Mouse (Mus musculus) stomach, postnatal 0 days (tissue): ENCODE data around the gene Uts2r. TPM values are rescaled to one million over a fixed set of nuclear protein-coding genes. Genes with fewer than 3 reads are reported as not detected.

Experiments used
- ATAC-seq: fragments of 200-750 bp; cut with Nextera tagmentation; 2 replicates; pipeline ENCODE4 v1.8.0; 2017; ENCODE audit not compliant: low FRiP score, low TSS enrichment
- DNase-seq: peaks from one replicate; pipeline ENCODE4 v3.0.0-alpha.2; 2016; ENCODE audit warnings: low spot score
- H3K27ac ChIP-seq: fragments of 300-500 bp; sonication (generic); replicated peaks from 2 replicates; pipeline ENCODE4 v1.5.1; 2014; ENCODE audit warnings: mild to moderate bottlenecking, control low read depth
- H3K27me3 ChIP-seq: fragments of 300-500 bp; sonication (generic); 2 replicates; pipeline ENCODE4 v1.6.1; 2014; ENCODE audit warnings: low read length; ENCODE audit not compliant: control insufficient read depth, insufficient read depth
- H3K36me3 ChIP-seq: fragments of 300-500 bp; sonication (generic); 2 replicates; pipeline ENCODE4 v1.6.1; 2014; ENCODE audit warnings: low read length, mixed read lengths; ENCODE audit not compliant: control insufficient read depth, insufficient read depth
- H3K4me1 ChIP-seq: fragments of 300-500 bp; sonication (generic); replicated peaks from 2 replicates; pipeline ENCODE4 v1.6.1; 2014; ENCODE audit warnings: antibody characterized with exemption; ENCODE audit not compliant: control insufficient read depth, insufficient read depth
- H3K4me2 ChIP-seq: fragments of 300-500 bp; sonication (generic); replicated peaks from 2 replicates; pipeline ENCODE4 v1.6.1; 2014; ENCODE audit warnings: low read depth, mild to moderate bottlenecking, control low read depth, moderate library complexity
- H3K4me3 ChIP-seq: fragments of 300-500 bp; sonication (generic); 2 replicates; pipeline ENCODE4 v1.5.1; 2014; ENCODE audit warnings: low read depth, low read length, control low read depth
- H3K9ac ChIP-seq: fragments of 300-500 bp; sonication (generic); 2 replicates; pipeline ENCODE4 v1.6.1; 2014; ENCODE audit warnings: mild to moderate bottlenecking, low read length, control low read depth, mixed read lengths
- H3K9me3 ChIP-seq: fragments of 300-500 bp; sonication (generic); 2 replicates; pipeline ENCODE4 v1.6.1; 2016; ENCODE audit warnings: low read length; ENCODE audit not compliant: control insufficient read depth
- CTCF ChIP-seq: IDR thresholded peaks from 2 replicates; pipeline ENCODE4 v1.5.1; 2016; ENCODE audit warnings: antibody characterized with exemption, low read depth, mild to moderate bottlenecking, moderate library complexity
- EP300 ChIP-seq: optimal IDR thresholded peaks from 2 replicates; pipeline ENCODE3; 2016; ENCODE audit warnings: antibody characterized with exemption
- WGBS: fragments of 180-500 bp; shearing (Covaris S2); extraction: QIAGEN DNeasy Blood & Tissue Kit; methylation state at CpG from one replicate; pipeline ENCODE4 v1.1.7; 2014; 5-methylcytosine and 5-hydroxymethylcytosine counted together
- polyA plus RNA-seq: library from polyadenylated mRNA; unstranded; fragments of >200 nt; fragmentation: Nextera tagmentation; extraction: Ambion mirVana; gene quantifications from 2 replicates; pipeline ENCODE4 v1.2.1, GENCODE M21; 2015

The Uts2r gene
- polyA plus RNA-seq, 1 experiment from 2014 or later = not detected

DNA sequence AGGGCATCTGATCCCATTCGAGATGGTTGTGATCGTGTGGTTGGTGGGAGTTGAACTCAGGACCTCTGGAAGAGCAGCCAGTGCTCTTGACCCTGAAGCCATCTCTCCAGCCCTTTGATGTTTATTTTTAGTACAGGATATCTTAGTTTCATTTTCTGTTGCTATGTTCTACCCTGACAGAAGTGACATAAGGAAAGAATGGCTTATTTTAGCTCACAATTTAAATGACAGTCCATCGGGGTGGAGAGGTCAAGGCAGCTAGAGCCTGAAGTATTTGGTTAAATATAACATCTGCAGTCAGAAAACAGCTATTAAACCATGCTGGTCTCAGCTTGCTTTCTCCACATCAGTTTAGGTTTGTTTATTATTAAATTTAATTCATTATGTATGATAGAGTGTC, 38.9 kb upstream of the Uts2r start:
- Histone ChIP-seq H3K9me3 (no peaks in the 10 kb centered on the region), H3K4me3 (no peak overlapping the region), H3K27me3 (no peaks in the 10 kb centered on the region), H3K36me3 (no peaks in the 10 kb centered on the region), H3K4me2 (no peak overlapping the region), H3K9ac (no peak overlapping the region), H3K27ac (no peak overlapping the region), H3K4me1 (no peaks in the 10 kb centered on the region)
- TF ChIP-seq CTCF (no peak), EP300 (no peak)
- WGBS = 58% methylated on average over 3 of the region's 3 CpGs
- ATAC-seq (no peak), DNase-seq (no peak)

DNA sequence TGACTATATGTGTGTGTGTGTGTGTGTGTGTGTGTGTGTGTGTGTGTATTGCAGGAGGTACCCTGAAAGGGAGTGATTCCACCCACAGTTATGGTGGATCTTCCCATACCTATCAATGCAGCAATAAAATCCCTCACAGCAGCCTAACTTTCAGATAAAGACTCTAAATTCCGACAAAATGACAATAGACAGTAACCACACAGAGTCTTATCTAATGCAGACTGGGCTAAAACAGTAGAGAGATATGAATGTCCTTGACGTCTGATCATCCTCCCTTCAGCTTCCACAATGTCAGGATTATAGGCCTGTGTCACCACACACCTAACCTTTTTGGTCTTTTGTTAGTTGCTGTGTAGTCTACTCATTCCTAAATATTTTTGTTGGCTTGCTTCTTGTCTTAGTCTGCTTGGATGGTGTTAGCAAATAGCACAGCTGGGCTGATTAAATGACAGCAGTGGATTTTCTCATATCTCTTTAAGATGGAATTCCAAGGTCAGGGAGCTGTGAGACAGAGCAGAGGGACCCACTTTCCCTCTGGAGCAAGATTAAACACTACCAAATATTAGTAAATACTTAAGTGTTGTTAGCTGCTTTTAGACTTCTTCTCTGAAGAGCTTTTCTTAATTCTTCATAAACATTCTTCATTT, 37.9 kb upstream of the Uts2r start:
- Histone ChIP-seq H3K4me1 (no peaks in the 10 kb centered on the region), H3K27ac (no peak overlapping the region), H3K4me2 (no peak overlapping the region), H3K4me3 (no peak overlapping the region), H3K36me3 (no peaks in the 10 kb centered on the region), H3K9me3 (no peaks in the 10 kb centered on the region), H3K9ac (no peak overlapping the region), H3K27me3 (no peaks in the 10 kb centered on the region)
- TF ChIP-seq EP300 (no peak), CTCF (no peak)
- ATAC-seq (no peak), DNase-seq (no peak)
- WGBS = 56% methylated on average over 2 of the region's 2 CpGs

DNA sequence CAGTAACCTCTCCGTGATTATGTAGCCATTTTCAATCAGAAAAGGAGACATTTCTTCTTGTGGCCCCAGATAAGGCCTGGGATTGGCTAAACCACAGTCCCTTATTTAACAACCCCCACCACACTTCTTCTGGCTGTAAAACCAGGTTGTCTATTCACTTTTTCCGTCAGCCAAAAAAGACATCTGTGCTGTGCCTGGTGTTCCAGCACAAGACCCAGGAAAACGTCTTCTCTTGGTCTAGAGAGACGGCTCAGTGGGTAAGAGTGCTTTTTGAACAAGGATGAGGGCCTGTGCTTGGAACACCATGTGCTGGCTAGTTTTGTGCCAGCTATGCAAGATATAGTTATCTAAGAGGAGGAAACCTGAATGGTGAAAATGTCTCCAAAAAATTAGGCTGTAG, 36.6 kb upstream of the Uts2r start:
- Histone ChIP-seq H3K4me3 (no peak overlapping the region), H3K9me3 (no peaks in the 10 kb centered on the region), H3K9ac (no peak overlapping the region), H3K27me3 (no peaks in the 10 kb centered on the region), H3K27ac (no peak overlapping the region), H3K36me3 (no peaks in the 10 kb centered on the region), H3K4me2 (no peak overlapping the region), H3K4me1 (no peaks in the 10 kb centered on the region)
- ATAC-seq (no peak), DNase-seq (no peak)
- no peak for TF ChIP-seq CTCF
- no peak for TF ChIP-seq EP300
- WGBS = 88% methylated on average over 4 of the region's 4 CpGs

DNA sequence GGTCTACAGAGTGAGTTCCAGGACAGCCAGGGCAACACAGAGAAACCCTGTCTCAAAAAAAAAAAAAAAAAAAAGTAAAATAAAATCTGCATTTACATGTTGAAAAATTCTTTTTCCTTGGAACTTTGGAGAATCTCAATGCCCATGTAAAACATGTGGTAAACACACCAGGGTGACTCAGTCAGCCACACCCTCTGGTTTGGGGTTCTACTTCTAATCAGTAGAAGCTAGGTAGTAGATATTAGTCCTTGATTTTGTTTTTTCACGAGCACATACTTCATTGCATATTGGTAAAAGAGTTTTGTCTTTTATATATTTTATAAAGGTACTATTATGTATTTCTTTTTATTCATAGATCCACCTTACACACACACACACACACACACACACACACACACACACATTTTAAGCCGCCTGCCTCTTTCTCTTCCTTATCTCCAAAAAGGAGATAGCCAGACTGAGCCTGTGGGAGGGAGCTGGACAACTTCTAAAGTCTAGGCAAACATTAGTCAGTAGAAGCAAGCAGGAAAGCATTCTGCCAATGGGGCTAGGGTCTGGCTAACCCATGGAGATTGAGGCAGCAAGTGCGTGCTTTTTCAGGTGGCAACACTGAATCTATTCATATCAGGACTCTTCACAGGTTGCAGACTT, 34.4 kb upstream of the Uts2r start:
- H3K4me3 ChIP-seq = no peak overlapping the region
- no peaks in the 10 kb centered on the region for H3K36me3 ChIP-seq
- ATAC-seq (no peak), DNase-seq (no peak)
- no peak overlapping the region for H3K27ac ChIP-seq
- WGBS = 63% methylated on average over 3 of the region's 3 CpGs
- no peaks in the 10 kb centered on the region for H3K4me1 ChIP-seq
- no peaks in the 10 kb centered on the region for H3K9me3 ChIP-seq
- H3K4me2 ChIP-seq = no peak overlapping the region
- TF ChIP-seq CTCF = no peak
- no peak for TF ChIP-seq EP300
- H3K27me3 ChIP-seq = no peaks in the 10 kb centered on the region
- no peak overlapping the region for H3K9ac ChIP-seq

DNA sequence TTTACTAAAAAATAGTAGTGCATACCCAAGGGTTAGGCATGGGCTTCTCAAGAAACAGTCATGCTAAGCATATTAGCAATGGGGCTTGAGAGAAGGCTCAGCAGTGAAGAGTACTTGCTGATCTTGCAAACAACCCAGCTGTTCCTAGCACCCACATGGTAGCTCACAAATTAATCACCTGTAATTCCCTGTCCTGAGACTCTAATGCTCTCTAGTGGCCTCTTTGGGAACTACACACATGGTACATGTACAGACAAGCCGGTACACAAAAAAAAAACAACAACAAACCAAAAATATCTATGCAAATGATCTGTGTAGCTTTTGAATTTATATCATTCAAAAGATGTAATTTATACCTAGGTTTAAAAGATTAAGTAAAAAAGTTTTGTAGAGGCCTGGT, 33.7 kb upstream of the Uts2r start:
- Histone ChIP-seq H3K27ac (no peak overlapping the region), H3K4me3 (no peak overlapping the region), H3K27me3 (no peaks in the 10 kb centered on the region), H3K4me2 (no peak overlapping the region), H3K36me3 (no peaks in the 10 kb centered on the region), H3K4me1 (no peaks in the 10 kb centered on the region), H3K9me3 (no peaks in the 10 kb centered on the region), H3K9ac (no peak overlapping the region)
- no peak for DNase-seq
- WGBS = 73% methylated on average over 1 of the region's 1 CpGs
- ATAC-seq = no peak
- TF ChIP-seq CTCF = peak; percentile 62
- no peak for TF ChIP-seq EP300

DNA sequence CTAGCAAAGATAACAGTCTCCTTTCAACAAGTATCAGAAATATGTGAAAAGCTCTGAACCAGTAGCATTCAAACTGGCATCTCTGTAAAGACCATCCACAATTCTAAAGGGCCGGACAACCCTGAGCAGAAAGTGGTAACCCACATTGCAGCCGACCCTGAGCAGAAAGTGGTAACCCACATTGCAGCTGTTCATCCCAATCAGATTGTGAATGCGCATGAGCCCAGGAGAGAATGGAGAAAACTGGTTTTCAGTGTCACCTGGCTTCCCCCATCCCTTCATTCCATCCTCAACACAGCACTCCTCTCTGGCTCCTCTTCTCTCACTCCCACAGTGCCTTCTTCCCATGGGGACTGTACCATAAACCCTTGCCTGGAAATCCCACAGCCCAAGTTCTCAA, 32.6 kb upstream of the Uts2r start:
- H3K9me3 ChIP-seq = no peaks in the 10 kb centered on the region
- WGBS = 92% methylated on average over 3 of the region's 3 CpGs
- H3K4me3 ChIP-seq = no peak overlapping the region
- H3K27ac ChIP-seq = no peak overlapping the region
- no peak for DNase-seq
- H3K9ac ChIP-seq = no peak overlapping the region
- ATAC-seq = no peak
- H3K4me1 ChIP-seq = no peaks in the 10 kb centered on the region
- no peak overlapping the region for H3K4me2 ChIP-seq
- no peaks in the 10 kb centered on the region for H3K36me3 ChIP-seq
- no peaks in the 10 kb centered on the region for H3K27me3 ChIP-seq
- no peak for TF ChIP-seq CTCF
- TF ChIP-seq EP300 = no peak
